Mouse (Mus musculus) testis, adult 10 weeks (tissue): ENCODE data around the gene Atn1. TPM values are rescaled to one million over a fixed set of nuclear protein-coding genes. Genes with fewer than 3 reads are reported as not detected.

ENCODE experiments used
- polyA plus RNA-seq: library from polyadenylated mRNA; stranded (reverse); fragments of 350-450 nt; fragmentation: Illumina TruSeq; extraction: RNeasy Lipid Tissue Mini Kit (QIAGEN cat#74804); gene quantifications from one replicate; pipeline ENCODE4 v1.2.3, GENCODE M21; 2014; ENCODE audit warnings: low read depth, low replicate concordance

Atn1 gene
- 0.17 TPM for polyA plus RNA-seq

GRCm38 (mm10) chr6:124755831-124756595 lies at the start of gene Atn1, which contains the start of gene Gm45234:
Atn1 (minus strand) TSS chr6:124756524.
Gm45234 (minus strand) TSS chr6:124756021.

GRCm38 (mm10) chr6:124779222-124779983 lies 23.1 kb upstream of the Atn1 start, which contains the start of gene Lrrc23:
Lrrc23 (minus strand) TSS chr6:124779727.

GRCm38 (mm10) chr6:124769101-124769765 lies 12.9 kb upstream of the Atn1 start, which contains the start of gene Eno2:
Eno2 (minus strand) TSS chr6:124769673.

GRCm38 (mm10) chr6:124740888-124741761 lies 15.2 kb downstream of the Atn1 start, which contains the start of gene Grcc10:
Grcc10 (minus strand) TSS chr6:124741374.

GRCm38 (mm10) chr6:124738511-124739023 lies 17.8 kb downstream of the Atn1 start, which contains the start of gene Ptpn6:
Ptpn6 (minus strand) TSS chr6:124738714.

GRCm38 (mm10) chr6:124711824-124712782 lies 44.2 kb downstream of the Atn1 start, which contains the start of the genes Emg1 and Phb2:
Emg1 (minus strand) TSS chr6:124712178.
Phb2 (plus strand) TSS chr6:124712336.

Other genes starting within 250 kb of the Atn1 start
- 3.7 TPM for gene C1ra, start 244.1 kb downstream of the Atn1 start, polyA plus RNA-seq
- 18.5 TPM for gene C1s1, start 214.2 kb downstream of the Atn1 start, polyA plus RNA-seq
- not detected for gene C1rb, start 186.2 kb downstream of the Atn1 start, polyA plus RNA-seq
- 0.87 TPM for gene C1s2, start 120.4 kb downstream of the Atn1 start, polyA plus RNA-seq
- 102 TPM for gene Lpcat3, start 93.5 kb downstream of the Atn1 start, polyA plus RNA-seq
- 15.1 TPM for gene Emg1, start 44.3 kb downstream of the Atn1 start, polyA plus RNA-seq
- gene Phb2, start 44.2 kb downstream of the Atn1 start, polyA plus RNA-seq = 13.8 TPM
- 0.21 TPM for gene Ptpn6, start 17.8 kb downstream of the Atn1 start, polyA plus RNA-seq
- gene Grcc10, start 15.2 kb downstream of the Atn1 start, polyA plus RNA-seq = 9.6 TPM
- not detected for gene Gm45234, start 503 bp downstream of the Atn1 start, polyA plus RNA-seq
- gene Eno2, start 13.1 kb upstream of the Atn1 start, polyA plus RNA-seq = 0.08 TPM
- 112 TPM for gene Lrrc23, start 23.2 kb upstream of the Atn1 start, polyA plus RNA-seq
- gene Spsb2, start 52.1 kb upstream of the Atn1 start, polyA plus RNA-seq = 0.45 TPM
- gene Tpi1, start 57.8 kb upstream of the Atn1 start, polyA plus RNA-seq = 41.8 TPM
- gene Usp5, start 73.0 kb upstream of the Atn1 start, polyA plus RNA-seq = 18.4 TPM
- gene Cdca3, start 73.0 kb upstream of the Atn1 start, polyA plus RNA-seq = 62.1 TPM
- not detected for gene Gnb3, start 83.8 kb upstream of the Atn1 start, polyA plus RNA-seq
- not detected for gene P3h3, start 101.2 kb upstream of the Atn1 start, polyA plus RNA-seq
- 0.39 TPM for gene Gpr162, start 107.5 kb upstream of the Atn1 start, polyA plus RNA-seq
- gene Cd4, start 131.7 kb upstream of the Atn1 start, polyA plus RNA-seq = 0.28 TPM
- not detected for gene Lag3, start 155.2 kb upstream of the Atn1 start, polyA plus RNA-seq
- 19.0 TPM for gene Ptms, start 163.6 kb upstream of the Atn1 start, polyA plus RNA-seq
- 2.7 TPM for gene Mlf2, start 174.9 kb upstream of the Atn1 start, polyA plus RNA-seq
- gene Cops7a, start 209.0 kb upstream of the Atn1 start, polyA plus RNA-seq = 36.9 TPM
- not detected for gene Pianp, start 240.2 kb upstream of the Atn1 start, polyA plus RNA-seq